Mouse (Mus musculus): Measurements from ENCODE around the gene Abcb1a.

The Abcb1a gene

DNA sequence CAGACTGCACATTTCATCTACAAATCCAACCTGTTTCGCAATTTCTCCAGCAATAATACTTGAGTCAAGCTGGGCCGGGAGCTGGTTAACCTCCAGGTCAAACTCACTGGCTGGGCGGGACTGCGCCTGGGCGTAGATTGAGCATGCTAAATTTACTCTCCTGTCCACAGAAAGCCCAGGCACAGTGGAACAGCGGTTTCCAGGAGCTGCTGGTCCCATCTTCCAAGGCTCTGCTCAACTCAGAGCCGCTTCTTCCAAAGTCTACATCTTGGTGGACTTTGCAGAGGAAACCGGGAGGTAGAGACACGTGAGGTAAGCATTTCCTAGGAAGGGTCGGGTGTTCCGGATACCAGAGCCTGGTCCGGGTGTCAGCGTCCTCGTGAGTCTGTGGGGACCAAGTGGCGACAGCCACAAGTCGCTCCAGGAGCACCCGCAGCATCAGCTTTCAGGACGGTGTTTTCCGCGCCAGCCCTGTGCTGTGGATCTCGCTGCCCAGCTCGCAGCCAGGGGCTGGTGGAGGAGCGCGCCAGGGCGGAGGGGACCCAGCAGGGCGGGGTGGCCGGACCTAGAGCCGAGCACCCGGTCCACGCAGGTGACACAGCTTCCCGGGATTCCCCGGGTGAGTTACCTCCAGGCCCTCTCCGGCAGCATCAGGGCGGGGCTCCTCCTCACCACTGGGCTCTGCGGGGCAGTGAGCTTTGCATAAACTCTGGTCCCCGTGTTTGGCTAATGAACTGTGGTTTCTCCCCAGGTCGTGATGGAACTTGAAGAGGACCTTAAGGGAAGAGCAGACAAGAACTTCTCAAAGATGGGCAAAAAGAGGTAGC is at the start of gene Abcb1a:
TSS of gene Abcb1a (plus strand) at position 167 of the 827 bp plus-strand sequence.
- DNase-seq, result peak; percentile 31

DNA sequence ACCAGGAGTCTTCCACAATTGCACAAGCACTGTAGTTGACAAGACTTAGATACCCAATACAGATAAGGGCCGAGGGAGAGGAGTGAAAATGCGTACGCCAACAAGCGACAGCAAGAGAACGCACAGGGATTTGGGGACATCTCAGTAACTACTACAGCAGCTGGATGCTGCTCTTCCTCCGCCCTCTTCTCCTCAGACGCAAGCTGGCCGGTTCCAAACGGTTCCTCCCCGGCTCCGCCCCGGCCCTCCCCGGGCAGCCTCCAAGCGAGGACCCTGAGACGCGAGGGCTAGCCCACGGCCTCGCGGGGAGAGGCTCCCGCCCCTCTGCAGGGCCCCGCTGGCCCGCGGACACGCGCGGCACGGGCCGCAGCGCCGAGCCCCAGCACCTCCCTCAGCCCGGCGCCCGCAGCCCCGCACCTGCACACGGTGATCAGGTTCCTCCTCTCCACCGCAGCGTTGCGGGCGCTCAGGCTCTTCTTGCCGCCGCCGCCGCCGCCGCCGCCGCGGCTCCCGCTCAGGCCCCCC is 37.7 kb upstream of the Abcb1a start:
- peak; percentile 31 for DNase-seq

DNA sequence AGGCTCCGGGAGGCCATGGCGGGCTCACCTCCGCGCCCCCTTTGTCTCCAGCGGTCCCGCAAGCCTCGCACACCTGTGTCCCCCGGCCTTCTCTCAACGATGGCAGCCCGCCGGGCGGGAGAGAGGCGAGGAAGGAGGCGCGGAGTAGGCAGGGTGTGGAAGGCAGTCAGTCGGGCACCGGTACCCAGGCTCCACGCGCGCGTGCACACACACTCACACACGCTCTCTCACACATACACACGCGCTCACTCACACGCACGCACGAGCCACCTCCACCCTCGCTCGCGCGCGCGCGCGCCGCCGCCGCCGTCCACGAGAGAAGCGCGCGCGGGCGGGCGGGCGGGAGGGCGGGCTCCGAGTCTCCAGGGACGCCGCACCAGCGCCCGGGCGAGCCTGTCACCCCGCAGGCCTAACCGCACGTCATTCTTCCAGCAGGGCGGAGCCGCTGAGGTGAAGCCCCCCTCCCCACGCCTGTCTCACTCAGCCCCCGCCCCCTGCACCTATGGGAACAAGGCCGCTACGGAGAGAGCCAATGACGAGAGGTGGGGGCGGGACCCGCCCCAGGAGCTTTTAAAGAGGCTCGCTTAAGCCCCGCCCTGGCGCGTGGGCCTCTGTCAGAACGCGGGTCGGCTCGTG is 37.2 kb upstream of the Abcb1a start, which contains the start of gene Rundc3b:
TSS of gene Rundc3b (minus strand) at position 357 of the 636 bp plus-strand sequence.
- DNase-seq, result peak; percentile 86

DNA sequence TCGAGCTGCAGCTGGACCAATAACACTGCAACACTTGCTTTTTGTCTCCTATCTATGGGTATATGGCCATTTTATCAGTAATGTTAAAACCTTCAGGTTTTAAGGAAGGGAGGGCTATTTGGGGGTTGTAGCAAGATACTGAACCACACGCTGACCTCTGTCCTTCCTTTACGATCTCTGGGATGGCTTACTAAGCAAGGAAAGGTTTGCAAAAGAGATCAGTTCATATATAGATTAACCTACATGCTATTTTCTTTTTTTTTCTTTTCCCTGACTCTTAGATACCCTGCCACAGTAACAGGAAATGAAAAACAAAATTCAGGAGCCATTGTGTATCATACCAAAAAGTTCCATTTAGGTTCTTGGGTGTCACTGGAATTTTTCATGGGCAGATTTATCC is 27.0 kb upstream of the Abcb1a start:
- DNase-seq, result no peak

DNA sequence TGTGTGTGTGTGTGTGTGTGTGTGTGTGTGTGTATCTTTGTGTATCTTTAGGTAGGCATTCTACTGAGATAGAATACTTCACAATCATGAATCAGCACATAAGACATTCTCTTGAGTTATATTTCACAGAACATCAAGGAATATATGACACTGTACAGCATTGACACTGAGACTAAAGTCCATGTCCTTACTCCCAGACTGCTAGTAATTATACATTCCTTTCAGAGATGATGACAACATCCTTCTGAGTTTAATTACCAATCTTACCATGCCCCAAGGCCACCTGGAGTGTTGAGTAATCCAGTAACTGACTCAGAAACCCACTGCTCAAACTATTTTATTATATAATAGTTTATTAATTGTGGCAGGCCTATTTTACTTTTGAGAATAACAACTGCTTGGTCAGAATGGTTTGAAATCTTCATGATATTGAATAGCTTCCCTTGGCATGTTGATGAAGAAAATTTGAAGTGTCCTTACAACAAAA is 25.3 kb upstream of the Abcb1a start:
- DNase-seq, result no peak

DNA sequence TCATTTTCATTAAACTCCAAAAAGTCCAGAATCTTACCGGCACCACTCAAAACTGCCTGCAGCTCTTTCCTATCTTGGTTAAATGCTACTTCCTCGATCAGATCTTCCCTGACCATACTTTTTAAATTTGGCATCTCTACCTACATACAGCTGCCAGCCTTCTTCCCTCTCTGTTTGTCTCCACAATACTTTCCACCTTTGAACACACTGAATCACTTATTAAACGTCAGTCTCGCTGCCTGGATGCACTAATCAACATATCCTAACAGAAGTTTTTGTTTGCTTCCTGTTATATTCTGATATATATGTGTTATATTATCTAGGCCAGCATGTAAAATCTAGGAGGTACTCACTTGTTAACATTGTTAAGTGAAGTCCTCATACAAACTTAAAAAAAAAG is 11.6 kb upstream of the Abcb1a start:
- DNase-seq, result no peak

DNA sequence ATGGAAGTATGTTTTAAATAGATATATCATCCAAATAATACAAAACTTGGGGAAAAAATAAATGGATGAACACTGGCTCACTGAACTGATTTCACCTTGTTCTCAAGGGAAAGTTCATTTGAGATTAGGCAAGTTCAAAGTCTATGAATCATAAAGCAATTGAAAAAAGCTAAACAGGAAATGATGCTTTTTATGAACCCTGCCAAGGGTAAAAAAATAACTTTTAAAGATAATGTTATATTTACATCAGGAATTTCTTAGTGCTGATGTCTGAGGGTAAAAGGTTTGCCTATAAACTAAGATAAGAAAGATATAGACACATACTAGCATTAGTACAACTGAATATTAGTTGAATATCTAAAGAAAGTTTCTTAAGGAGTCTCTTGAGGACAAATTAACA is 11.1 kb upstream of the Abcb1a start:
- no peak for DNase-seq

DNA sequence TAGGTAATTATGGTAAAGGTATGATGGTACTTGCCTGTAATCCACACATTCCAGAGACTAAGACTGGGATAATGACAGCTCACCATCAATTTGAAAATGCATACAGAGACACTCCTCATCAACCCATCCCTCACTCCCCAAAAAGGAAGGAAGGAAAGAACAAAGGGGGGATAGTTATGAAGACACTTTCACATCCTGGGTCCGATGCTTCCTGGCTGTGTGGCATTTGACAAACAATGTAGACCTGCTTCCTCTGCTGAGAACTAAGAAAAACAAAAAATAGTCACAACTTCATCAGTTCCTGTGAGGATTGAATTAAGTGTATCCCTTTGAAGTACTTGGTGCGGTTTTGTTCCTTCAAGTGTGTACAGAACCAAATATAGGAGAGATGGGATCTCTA is 7.8 kb upstream of the Abcb1a start:
- no peak for DNase-seq

DNA sequence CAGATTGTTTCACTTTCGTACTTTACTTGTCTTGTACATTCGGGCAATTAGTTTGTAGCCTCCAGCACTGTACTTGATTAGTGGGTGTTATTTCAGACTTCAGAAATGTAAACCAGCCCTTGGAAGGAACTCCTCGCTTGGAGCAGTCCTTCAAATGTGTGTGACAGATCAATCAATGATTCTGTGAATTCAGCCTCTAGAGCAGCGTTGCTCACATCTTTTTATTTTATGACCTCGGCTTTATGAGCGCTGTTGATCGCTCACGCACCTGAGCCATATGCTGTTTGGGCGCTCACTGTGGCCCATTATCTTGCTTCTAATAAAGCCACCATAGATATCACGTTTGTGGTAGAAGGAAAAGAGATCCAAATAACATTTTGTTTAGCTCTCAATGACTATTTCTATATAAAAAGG is 868 bp downstream of the Abcb1a start:
- no peak for DNase-seq

DNA sequence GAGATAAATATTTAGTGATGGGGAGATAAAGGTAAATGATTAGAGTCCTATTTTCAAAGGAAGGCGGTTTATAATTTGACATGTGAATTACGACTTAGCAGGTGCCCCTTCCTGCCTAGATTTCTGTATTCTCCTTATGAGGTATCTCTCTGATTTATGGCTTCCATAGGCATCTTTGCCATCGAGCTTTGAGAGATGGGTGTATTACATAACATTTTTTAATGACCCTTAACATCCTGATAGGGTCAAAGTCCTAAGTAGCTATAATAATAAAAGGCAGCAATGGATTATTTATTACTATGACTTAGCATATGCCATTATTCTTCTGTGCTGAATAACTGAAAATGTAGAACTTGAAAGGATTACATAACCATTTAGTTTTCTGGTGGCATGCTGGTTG is 4.8 kb downstream of the Abcb1a start:
- DNase-seq, result no peak

DNA sequence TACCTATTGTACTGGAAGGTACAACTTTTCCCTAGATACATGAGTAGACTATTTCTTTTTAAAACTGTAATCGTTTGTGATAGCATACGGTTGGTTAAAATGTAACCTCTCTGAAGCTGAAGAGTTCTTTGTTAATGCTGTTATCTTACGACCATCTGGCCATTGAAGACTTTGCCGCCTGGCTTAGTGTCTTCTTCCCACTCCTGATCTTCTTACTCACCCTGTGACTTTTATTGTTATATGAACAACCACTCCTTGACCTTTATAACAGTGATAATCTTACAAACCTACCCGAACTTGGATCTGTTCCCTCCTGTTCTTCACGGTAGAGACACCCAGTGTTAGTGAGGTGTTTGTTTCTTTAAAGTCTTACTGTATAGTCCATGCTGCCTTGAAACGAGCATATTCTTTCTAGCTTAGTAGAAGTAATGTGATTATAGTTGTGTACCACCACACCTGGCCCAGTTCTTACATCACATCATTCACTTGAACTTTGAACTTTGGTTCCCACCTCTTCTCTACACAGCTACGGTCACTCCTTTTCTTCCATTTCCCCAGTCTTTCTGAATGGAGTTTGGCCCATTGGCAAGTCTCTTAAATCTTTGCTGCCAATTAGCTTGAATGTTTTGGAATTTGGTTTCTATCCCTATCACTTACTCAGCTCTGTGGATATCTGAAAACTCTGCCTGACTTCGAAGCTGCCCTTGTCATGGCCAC is 8.0 kb downstream of the Abcb1a start:
- no peak for DNase-seq

DNA sequence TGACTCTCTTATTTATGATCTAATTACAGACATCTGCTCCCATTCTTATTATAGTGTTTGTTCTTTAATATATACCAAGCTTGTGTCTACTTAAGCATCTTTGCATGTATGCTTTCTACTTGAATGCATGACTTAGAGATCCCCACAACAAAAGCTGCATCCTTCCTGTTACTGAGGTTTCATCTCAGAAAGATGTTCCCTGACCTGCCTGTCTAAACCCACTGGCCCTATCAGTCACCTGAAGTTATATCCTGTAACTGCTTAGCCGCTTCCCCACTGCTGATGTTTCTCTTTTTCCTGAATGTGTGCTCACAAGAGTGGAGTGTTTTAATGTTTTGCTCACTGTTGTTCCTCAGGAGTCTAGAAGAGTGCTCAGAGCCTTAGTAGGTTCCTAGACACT is 9.7 kb downstream of the Abcb1a start:
- no peak for DNase-seq

DNA sequence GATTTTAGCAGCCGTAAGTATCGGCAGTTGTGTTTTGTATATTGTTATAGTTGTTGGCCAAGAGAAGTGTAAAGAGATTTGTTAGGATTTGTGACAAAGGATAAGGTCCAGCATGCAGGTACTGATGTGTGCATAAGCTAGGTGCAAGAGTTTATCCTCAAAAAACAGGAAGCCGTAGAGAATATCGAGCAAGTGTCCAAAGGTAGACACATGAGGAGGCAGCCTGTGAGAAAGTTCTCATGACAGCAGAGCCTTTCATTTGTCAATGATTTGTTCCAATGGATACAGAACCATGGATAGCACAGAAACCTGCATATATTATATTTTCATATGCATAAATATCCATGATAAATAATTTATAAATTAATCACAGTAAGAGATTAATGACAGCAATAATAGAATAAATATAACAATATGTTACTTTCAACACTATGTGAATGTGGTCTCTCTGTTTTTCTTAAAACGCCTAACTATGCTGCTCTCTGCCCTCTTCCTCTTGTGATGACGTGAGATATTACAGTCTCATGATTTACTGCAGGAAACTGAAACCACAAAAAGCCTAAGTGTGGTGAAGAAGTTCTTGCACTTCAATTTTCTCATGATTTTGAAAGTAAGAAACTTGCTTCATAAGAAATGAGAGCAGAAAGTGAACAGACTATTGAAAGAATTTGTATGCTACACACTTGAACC is 15.5 kb downstream of the Abcb1a start:
- no peak for DNase-seq

DNA sequence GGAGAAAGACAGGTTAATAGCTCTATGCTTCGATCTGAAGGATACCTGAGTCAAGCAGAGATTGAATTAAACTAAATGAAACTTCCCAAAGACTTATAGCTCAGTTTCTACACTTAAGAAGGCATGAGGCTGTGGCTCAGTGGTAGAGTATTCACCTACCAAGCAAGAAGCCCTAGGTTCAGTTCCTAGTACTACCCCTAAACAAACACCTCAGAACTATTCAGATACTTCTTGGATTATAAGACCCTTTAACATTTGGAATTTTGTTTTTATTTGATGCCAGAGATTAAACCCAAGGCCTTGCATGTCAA is 16.0 kb downstream of the Abcb1a start:
- DNase-seq, result no peak

DNA sequence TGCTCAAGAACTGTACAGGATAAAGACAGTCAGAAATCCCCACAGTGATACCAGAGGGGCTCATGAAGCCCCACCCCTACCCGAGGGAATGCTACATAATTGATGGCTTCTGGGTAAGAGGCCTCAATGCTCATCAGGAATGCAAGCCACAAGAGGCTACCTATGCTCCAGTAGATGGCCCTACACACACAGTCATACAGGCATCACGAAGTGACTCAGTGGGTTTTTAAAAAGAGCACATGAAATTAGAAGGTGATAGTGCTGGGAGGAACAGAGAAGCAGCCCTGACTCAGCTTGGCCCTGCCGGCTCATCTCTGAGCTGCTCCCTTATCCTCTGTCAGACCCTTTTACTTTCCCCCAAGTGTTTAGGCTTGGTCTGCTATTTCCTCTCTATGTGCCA is 21.3 kb downstream of the Abcb1a start:
- DNase-seq, result no peak

DNA sequence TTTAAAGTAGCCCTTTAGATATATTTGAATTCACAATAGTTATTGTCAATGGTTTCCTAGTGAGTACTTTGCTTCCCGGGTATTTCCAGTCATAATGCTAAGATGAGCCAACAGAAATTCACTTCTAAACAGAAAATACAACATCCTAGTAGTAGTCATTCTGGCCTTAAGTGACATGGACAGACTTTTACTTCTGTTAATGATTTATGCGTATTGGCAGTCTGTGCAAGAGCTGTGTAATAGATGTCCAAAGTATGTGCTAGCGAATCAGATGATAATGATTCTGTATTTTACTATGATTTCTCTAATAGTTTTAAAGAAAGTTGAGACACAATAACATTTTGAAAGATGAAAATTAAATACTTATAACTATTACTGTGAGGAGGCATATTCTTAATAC is 23.8 kb downstream of the Abcb1a start:
- no peak for DNase-seq

DNA sequence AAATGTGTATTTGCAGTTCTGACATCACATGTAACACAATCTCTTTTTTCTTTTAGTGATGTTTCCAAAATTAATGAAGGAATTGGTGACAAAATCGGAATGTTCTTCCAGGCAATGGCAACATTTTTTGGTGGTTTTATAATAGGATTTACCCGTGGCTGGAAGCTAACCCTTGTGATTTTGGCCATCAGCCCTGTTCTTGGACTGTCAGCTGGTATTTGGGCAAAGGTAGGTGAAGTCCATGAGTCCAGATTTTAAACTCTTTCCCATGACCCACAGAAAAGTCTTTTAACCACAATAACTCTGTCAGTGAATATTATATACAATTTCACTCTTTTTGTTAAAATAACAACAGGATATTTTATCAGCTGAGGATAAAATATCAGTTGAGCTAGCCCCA is 26.2 kb downstream of the Abcb1a start:
- no peak for DNase-seq

DNA sequence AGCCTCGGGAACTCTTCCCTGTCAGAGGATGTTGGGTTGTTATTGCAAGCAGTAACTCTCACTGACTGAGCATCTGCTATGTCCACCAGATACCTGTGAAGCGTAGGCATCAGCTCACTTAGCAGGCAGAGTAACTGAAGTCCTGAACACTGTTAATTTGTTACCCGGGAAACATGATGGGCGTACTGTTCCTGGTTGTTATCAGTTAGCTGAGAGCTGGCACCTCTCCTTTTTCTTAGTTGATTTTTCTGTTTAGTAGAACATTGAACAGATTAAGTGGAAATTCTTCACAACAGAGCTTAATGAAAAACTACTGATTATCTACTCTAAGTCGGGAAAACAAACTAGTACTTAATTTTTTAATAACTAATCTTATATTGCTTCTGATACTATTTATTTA is 27.7 kb downstream of the Abcb1a start:
- no peak for DNase-seq

DNA sequence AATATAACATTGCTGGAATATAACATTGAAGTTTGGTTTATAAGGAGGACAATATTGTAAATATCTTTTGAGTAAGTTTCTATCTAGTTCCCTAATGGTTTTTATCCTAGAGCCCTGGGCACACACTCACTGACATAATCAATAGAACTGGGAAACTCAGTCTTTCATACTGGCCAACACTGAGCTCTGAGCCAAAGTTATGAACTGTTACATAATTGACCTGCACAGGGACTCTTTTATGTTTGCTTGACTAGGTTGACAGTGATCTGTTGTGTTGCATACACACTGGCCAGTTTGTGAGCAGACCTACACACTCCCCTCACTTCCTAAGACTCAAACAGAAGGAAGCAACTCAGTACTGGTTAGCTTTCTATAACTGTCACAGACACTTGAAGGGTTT is 56.2 kb downstream of the Abcb1a start:
- no peak for DNase-seq

DNA sequence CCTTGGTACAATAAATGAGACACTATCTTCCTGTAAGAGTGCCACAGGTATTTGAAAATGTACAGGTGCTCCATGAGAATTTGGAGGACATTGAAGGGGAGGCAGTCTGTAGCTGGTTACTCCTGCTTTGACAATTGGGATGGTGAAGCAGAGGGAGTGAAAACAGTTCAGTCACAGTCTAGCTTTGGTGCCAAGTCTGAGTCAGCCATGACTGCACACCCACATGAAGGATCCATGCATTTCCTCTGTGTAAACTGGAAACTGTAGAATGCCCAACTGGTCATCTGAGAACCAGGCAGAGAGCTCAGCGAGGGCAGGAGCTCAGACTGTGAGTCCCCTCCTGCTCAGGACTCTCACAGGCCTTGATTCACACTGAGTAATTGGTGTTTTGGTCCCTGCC is 59.7 kb downstream of the Abcb1a start:
- no peak for DNase-seq

DNA sequence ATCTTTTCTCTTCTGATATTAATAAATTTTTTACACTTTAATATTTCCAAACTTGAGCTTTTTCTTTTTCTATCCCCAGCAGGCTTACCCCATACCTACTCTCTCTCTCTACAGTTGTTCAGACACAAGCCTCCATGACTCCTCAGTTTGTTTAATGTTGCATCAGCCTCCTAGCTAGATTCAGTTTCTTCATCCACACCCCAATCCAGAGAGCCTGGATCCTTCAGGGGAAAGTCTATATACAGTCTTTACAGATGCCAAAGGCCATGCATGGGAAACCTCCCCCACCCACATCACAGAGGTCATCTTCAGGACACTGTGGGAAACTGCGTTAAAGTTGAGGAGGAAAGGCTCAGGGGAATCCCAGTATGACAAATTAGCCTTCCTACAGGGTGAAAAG is 62.3 kb downstream of the Abcb1a start:
- DNase-seq, result no peak

DNA sequence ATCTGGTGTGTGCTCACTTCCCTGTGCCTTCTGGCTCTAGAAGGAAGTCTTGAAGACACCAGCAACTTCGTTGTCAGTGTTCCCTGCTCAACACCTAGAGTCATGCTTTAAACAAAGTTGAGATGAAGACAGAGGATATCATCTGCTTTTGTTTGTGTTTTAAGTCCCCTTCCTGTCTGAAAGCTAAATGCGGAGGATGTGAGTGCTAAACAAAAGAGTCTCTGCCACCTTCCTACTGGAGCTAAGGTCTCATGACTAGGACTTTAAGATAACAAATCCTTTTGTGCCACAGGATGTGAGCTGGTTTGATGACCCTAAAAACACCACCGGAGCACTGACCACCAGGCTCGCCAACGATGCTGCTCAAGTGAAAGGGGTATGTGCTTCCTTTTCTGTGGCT is 63.0 kb downstream of the Abcb1a start:
- peak; percentile 8 for DNase-seq

DNA sequence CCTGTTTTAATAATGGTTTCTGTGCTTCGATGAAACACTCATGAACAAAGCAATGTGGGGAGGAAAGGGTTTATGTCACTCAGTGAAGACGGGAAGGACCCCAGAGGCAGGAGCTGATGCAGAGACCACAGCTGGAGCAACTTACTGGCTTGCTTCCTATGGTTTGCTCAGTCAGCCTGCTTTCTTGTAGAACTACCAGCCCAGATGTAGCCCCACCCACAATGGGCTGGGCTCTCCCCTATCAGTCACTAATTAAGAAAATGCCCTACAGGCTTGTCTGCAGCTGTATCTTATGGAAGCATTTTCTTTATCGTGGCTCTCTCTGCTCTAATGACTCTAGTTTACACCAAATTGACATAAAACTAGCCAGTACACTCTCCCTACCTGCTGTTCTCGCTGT is 67.9 kb downstream of the Abcb1a start:
- DNase-seq, result no peak

Data from lung, postnatal 14 days (tissue).